Mouse (Mus musculus) neural tube, embryonic 11.5 days (tissue): ENCODE measurements around the gene Atp6v0a1. TPM values are rescaled to one million over a fixed set of nuclear protein-coding genes. Genes with fewer than 3 reads are reported as not detected.
A peak's percentile ranks its signal among the peaks of the same experiment; 100 is the strongest.

Experiments used
- ATAC-seq: fragments of 200-750 bp; cut with Nextera tagmentation; 2 replicates; pipeline ENCODE4 v1.8.0; 2017; ENCODE audit warnings: moderate number of reproducible peaks, mild to moderate bottlenecking, moderate TSS enrichment, moderate library complexity; ENCODE audit not compliant: insufficient read depth, low FRiP score, low TSS enrichment
- DNase-seq: peaks from one replicate; pipeline ENCODE4 v3.0.0-alpha.2; 2015; ENCODE audit warnings: low spot score
- H3K27ac ChIP-seq: fragments of 300-500 bp; sonication (generic); 2 replicates; pipeline ENCODE4 v1.5.1; 2014; ENCODE audit warnings: low read depth, mild to moderate bottlenecking, low read length
- H3K27me3 ChIP-seq: fragments of 300-500 bp; sonication (generic); 2 replicates; pipeline ENCODE4 v1.6.1; 2014; ENCODE audit warnings: mild to moderate bottlenecking, low read length, mixed read lengths; ENCODE audit not compliant: control insufficient read depth, insufficient read depth
- H3K36me3 ChIP-seq: fragments of 300-500 bp; sonication (generic); 2 replicates; pipeline ENCODE4 v1.6.1; 2014; ENCODE audit warnings: mild to moderate bottlenecking, low read length, moderate library complexity, mixed read lengths; ENCODE audit not compliant: control insufficient read depth, insufficient read depth
- H3K4me1 ChIP-seq: fragments of 300-500 bp; sonication (generic); 2 replicates; pipeline ENCODE4 v1.6.1; 2014; ENCODE audit warnings: low read length, mixed read lengths; ENCODE audit not compliant: control insufficient read depth, insufficient read depth
- H3K4me2 ChIP-seq: fragments of 300-500 bp; sonication (generic); 2 replicates; pipeline ENCODE4 v1.6.1; 2014; ENCODE audit warnings: low read depth, mild to moderate bottlenecking, moderate library complexity
- H3K4me3 ChIP-seq: fragments of 300-500 bp; sonication (generic); 2 replicates; pipeline ENCODE4 v1.5.1; 2014; ENCODE audit warnings: low read depth, low read length
- H3K9ac ChIP-seq: fragments of 300-500 bp; sonication (generic); 2 replicates; pipeline ENCODE4 v1.6.1; 2014; ENCODE audit warnings: mild to moderate bottlenecking, low read length
- H3K9me3 ChIP-seq: fragments of 300-500 bp; sonication (generic); 2 replicates; pipeline ENCODE4 v1.6.1; 2016; ENCODE audit warnings: low read length; ENCODE audit not compliant: control insufficient read depth
- WGBS: fragments of 180-500 bp; shearing (Covaris S2); extraction: QIAGEN DNeasy Blood & Tissue Kit; methylation state at CpG from one replicate; pipeline ENCODE4 v1.1.7; 2014; 5-methylcytosine and 5-hydroxymethylcytosine counted together
- polyA plus RNA-seq: library from polyadenylated mRNA; unstranded; fragments of >200 nt; fragmentation: Nextera tagmentation; extraction: Ambion mirVana; gene quantifications from 2 replicates; pipeline ENCODE4 v1.2.1, GENCODE M21; 2014

The Atp6v0a1 gene
- polyA plus RNA-seq, 1 experiment from 2014 or later, result 54.1 TPM

DNA sequence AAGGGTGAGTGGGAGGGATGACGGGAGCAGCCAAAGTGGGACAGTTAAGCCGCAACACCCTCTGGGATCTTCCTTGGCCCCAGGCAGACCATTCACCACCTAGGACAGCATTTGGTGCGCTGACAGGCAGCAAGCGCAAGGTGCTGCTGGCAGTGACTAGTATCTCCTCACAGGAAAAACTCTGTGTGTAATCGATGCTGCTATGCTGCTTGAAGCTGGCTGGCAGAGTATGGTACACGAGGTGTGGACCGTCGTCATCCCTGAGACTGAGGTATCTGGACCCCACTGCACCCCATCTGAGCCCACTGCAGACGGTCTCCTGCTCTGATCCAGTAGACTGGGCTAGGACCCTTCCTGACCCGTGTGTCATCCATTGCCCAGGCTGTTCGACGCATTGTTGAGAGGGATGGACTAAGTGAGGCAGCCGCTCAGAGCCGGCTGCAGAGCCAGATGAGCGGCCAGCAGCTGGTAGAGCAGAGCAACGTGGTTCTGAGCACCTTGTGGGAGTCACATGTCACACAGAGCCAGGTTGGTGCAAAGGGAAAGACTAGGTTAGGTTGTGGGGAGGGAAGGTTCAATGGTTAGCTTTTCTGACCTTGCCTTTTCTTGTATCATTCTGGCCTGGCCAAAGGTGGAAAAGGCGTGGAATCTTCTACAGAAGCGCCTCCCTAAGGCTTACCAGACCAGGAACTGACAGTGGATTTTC is 76.5 kb downstream of the Atp6v0a1 start:
- peaks cover 7% of the 10 kb centered on the region for H3K36me3 ChIP-seq
- H3K9ac ChIP-seq, result no peak overlapping the region
- H3K27me3 ChIP-seq, result peaks cover 5% of the 10 kb centered on the region
- ATAC-seq, result no peak
- H3K4me1 ChIP-seq, result peaks cover 25% of the 10 kb centered on the region
- H3K27ac ChIP-seq, result no peak overlapping the region
- WGBS, result 94% methylated on average over 18 of the region's 18 CpGs
- no peak overlapping the region for H3K4me2 ChIP-seq
- no peak overlapping the region for H3K4me3 ChIP-seq
- no peaks in the 10 kb centered on the region for H3K9me3 ChIP-seq
- no peak for DNase-seq

DNA sequence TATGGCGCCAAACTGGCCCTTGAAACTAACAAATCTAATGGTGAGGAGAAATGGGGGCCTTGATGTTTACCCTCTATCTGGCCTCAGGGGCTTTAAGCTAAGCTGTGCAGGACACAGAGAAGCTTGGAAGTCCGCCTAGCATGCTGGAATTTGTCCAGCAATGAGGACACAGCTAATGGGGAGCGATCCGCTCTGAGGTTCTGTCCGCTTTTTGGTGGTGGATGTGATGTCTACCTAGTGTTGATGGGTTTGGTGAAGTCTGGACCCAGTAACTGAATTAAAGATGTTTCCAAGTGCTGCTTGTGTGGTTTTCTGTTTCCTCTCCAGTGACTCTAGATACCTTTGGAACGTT is 77.0 kb downstream of the Atp6v0a1 start:
- peaks cover 11% of the 10 kb centered on the region for H3K36me3 ChIP-seq
- H3K4me1 ChIP-seq, result peaks cover 25% of the 10 kb centered on the region
- H3K9ac ChIP-seq, result no peak overlapping the region
- H3K4me3 ChIP-seq, result peak overlapping the region; percentile 67; the same call in 1 of the 2 replicates
- DNase-seq (no peak), ATAC-seq (no peak)
- H3K9me3 ChIP-seq, result no peaks in the 10 kb centered on the region
- peaks cover under 1% of the 10 kb centered on the region for H3K27me3 ChIP-seq
- H3K4me2 ChIP-seq, result peak overlapping the region; percentile 71
- 0 out of 2 replicates have a peak overlapping the region, but pooled peaks have one; percentile 72 for H3K27ac ChIP-seq
- 87% methylated on average over 6 of the region's 6 CpGs for WGBS

DNA sequence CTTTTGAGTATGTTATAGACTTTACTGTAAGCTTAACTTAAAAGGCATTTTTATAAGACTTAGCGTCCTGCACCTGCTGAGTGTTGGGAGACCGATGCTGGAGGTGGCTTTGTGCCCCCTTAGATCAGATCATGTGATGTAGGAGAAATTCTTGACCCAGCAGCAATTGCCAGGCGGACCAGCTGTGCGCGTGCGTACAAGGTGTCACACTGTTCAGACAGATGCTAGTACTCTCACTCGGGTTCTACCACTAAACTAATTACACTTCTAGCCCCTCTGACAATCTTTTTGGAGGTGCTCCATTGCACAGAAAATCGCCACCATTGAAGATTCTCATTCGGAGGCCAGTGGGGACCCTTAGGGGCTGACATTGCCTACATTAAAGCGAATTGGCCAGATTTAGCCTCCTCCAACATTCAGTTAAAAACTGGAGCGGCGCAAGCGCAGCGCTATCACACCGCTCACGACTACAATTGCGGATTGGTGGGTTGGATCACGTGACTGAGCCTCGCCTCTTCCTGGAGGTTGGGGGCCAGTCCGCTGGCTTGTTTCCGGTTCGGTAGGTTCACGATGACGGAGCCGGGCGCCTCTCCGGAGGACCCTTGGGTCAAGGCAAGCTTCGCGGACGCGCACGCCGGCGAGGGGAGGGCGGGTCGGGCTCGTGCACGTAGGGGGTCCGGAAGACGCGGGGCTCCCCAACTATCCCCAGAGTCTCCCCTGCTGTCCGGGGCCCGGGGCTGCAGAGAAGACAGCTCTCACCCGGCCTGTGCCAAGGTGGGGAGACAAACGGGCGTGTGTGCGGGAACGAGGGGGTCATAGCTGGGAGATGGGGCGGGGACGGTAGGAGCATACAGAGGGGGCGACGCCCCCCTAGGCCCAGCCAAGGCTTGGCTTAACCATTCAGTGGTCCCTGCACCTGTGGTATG is 77.8 kb downstream of the Atp6v0a1 start, which contains the start of gene Mlx:
Gene Mlx, plus strand, starts transcription at position 522 of the 926 bp plus-strand sequence.
- Histone ChIP-seq H3K4me1 (peaks cover 25% of the 10 kb centered on the region), H3K9me3 (no peaks in the 10 kb centered on the region), H3K36me3 (peaks cover 16% of the 10 kb centered on the region), H3K27ac (peak within 1 kb of the TSS; percentile 72; the same call in 1 of the 2 replicates), H3K4me2 (peak within 1 kb of the TSS; percentile 71), H3K4me3 (peak within 1 kb of the TSS; percentile 67), H3K9ac (peak within 1 kb of the TSS; percentile 63), H3K27me3 (no peaks in the 10 kb centered on the region)
- ATAC-seq, result peak; percentile 74
- peak; percentile 92 for DNase-seq
- 2% methylated on average over 52 of the region's 52 CpGs for WGBS

DNA sequence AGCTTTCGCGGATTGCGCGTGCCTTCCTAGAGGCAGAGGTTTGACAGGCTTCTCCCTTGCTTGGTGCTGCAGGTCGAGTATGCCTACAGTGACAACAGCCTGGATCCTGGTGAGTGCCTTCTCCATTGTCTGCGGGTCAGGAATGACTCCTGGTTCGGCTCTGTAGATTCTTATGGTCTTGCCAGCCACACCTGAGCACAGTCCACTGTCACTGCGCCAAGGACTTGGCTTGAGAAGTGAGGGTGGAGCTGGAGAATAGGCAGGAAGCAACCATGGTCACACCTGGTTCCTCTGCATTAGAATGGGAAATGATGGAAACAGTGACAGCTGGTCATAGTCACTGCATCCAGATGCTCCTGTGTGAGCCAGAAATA is 78.4 kb downstream of the Atp6v0a1 start:
- DNase-seq (no peak), ATAC-seq (peak; percentile 2; the same call in 1 of the 2 replicates)
- H3K9ac ChIP-seq, result peak overlapping the region; percentile 63
- H3K27me3 ChIP-seq, result no peaks in the 10 kb centered on the region
- no peaks in the 10 kb centered on the region for H3K9me3 ChIP-seq
- 0 out of 2 replicates have a peak overlapping the region, but pooled peaks have one; percentile 72 for H3K27ac ChIP-seq
- WGBS, result 8% methylated on average over 8 of the region's 8 CpGs
- H3K4me2 ChIP-seq, result peak overlapping the region; percentile 71
- peaks cover 25% of the 10 kb centered on the region for H3K4me1 ChIP-seq
- peak overlapping the region; percentile 67 for H3K4me3 ChIP-seq
- peaks cover 16% of the 10 kb centered on the region for H3K36me3 ChIP-seq

DNA sequence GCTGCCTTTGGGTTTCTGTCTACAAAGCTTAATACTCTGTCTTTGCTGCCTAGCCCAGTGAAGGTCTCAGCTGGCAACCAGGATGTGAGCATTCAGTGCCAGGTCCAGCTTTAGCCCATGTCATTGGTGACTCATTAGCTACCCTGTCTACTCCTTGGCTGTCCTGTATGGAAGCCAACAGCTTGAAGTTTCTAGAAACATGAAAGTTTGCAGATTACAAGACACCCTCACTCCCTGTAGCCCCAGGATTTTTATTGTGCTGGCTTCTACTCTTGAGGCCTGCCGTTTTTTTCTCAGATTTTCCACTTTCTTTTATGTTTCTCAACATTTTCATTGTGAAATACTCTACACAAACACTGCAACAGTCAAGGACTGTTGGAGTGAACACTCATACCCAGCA is 80.7 kb downstream of the Atp6v0a1 start:
- DNase-seq, result no peak

DNA sequence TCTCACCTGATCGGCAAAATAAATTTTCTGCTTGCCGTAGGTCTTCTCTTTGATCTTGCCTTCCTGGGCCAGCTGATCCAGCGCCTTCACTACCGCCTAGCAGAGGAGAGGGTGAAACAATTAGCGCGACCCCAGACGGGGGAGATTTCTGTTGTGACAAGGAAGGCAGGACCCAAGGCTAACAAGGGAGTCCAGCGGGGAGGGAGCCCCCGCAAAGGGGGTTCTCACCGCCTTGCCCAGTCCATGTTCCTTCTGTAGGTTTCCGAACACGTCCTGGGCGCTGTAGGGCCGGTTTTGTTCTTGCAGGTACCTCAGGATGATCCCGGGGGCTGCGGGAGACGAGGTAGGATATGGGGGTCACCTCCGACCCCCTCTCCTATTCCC is 85.7 kb downstream of the Atp6v0a1 start:
- under 1% methylated on average over 18 of the region's 18 CpGs for WGBS
- Histone ChIP-seq H3K9ac (peak overlapping the region; percentile 84), H3K4me1 (0 out of 2 replicates have a peak, but pooled peaks cover 8% of the 10 kb centered on the region), H3K36me3 (peaks cover 26% of the 10 kb centered on the region), H3K27me3 (no peaks in the 10 kb centered on the region), H3K4me3 (peak overlapping the region; percentile 69), H3K27ac (peak overlapping the region; percentile 61; the same call in 1 of the 2 replicates), H3K4me2 (peak overlapping the region; percentile 77), H3K9me3 (no peaks in the 10 kb centered on the region)
- ATAC-seq, result peak; percentile 13; the same call in 1 of the 2 replicates
- DNase-seq, result no peak

More for the DNA sequence above, 80.7 kb downstream of the Atp6v0a1 start:
- no peak for ATAC-seq
- Histone ChIP-seq H3K27me3 (no peaks in the 10 kb centered on the region), H3K4me1 (peaks cover 22% of the 10 kb centered on the region), H3K4me3 (no peak overlapping the region), H3K36me3 (peaks cover 16% of the 10 kb centered on the region), H3K9ac (no peak overlapping the region), H3K4me2 (no peak overlapping the region), H3K27ac (no peak overlapping the region), H3K9me3 (no peaks in the 10 kb centered on the region)
- WGBS, result 91% methylated on average over 1 of the region's 1 CpGs

DNA sequence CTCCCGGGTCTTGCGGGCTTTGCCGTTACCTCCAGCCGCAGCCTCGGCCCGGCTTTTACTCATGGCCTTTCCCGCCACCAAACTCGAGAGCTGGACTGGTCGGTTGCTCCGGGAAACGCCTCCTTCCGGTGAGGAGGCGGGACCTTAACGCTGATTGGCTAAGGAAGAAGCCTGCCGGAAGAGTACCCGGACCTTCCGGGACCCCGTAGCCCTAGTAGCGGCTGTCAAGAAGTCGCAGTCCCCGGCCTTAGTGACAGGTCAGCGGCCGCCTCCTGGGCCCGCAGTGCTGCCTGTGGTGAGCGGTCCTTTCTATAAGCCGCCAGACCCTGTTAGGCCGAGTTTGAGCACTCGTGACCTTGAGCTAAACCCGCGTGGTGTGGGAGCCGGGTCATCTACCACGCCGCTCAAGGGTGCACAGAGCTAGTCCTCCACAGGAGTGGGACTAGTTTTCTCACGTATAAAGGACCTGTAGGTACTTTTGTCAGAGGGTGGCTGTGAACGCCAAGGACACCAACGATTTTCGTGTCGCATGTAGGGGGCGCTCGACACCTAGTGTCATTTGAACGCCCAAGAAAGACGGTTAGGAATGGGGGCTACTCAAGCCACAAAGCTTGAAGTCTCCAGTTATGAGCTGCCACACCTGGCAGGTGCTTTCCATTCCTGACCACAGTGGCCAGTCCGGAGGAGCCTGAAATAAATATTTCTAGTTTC is 86.2 kb downstream of the Atp6v0a1 start, which contains the start of gene Psmc3ip:
Gene Psmc3ip, minus strand, starts transcription at position 123 of the 711 bp plus-strand sequence.
- H3K27me3 ChIP-seq, result no peaks in the 10 kb centered on the region
- no peaks in the 10 kb centered on the region for H3K9me3 ChIP-seq
- peak within 1 kb of the TSS; percentile 61 for H3K27ac ChIP-seq
- under 1% methylated on average over 43 of the region's 43 CpGs for WGBS
- H3K4me3 ChIP-seq, result peak within 1 kb of the TSS; percentile 69
- H3K4me2 ChIP-seq, result peak within 1 kb of the TSS; percentile 77
- peak; percentile 93 for ATAC-seq
- H3K9ac ChIP-seq, result peak within 1 kb of the TSS; percentile 84
- 0 out of 2 replicates have a peak, but pooled peaks cover 8% of the 10 kb centered on the region for H3K4me1 ChIP-seq
- H3K36me3 ChIP-seq, result peaks cover 20% of the 10 kb centered on the region
- DNase-seq, result peak; percentile 94

DNA sequence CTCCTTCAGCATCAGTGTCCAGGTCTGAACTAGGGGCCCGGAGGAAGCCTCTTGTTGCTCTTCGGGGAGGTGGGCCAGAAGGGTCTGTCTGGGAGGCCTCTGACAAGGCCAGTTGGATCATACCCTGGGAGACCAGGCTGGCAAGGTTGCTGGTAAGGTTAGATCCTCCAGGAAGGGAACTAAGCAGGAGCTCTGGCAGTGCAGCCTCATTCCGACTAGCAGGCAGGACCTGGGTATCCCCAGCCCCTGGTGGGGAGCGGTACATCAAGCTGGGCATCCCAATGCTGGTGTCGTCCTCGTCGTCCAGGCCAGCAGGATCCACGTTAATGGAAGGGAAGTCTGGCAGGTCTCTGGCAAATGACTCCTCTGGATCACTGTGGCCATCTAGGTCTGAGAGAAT is 89.0 kb downstream of the Atp6v0a1 start:
- 94% methylated on average over 8 of the region's 8 CpGs for WGBS

More for the DNA sequence above, 89.0 kb downstream of the Atp6v0a1 start:
- H3K27me3 ChIP-seq, result no peaks in the 10 kb centered on the region
- no peak for DNase-seq
- H3K4me2 ChIP-seq, result no peak overlapping the region
- no peak overlapping the region for H3K27ac ChIP-seq
- 0 out of 2 replicates have a peak, but pooled peaks cover 8% of the 10 kb centered on the region for H3K4me1 ChIP-seq
- H3K9ac ChIP-seq, result no peak overlapping the region
- no peaks in the 10 kb centered on the region for H3K9me3 ChIP-seq
- H3K36me3 ChIP-seq, result peaks cover 13% of the 10 kb centered on the region
- H3K4me3 ChIP-seq, result no peak overlapping the region
- no peak for ATAC-seq
